Mouse (Mus musculus): ENCODE results near the gene Ncln.

The Ncln gene

DNA sequence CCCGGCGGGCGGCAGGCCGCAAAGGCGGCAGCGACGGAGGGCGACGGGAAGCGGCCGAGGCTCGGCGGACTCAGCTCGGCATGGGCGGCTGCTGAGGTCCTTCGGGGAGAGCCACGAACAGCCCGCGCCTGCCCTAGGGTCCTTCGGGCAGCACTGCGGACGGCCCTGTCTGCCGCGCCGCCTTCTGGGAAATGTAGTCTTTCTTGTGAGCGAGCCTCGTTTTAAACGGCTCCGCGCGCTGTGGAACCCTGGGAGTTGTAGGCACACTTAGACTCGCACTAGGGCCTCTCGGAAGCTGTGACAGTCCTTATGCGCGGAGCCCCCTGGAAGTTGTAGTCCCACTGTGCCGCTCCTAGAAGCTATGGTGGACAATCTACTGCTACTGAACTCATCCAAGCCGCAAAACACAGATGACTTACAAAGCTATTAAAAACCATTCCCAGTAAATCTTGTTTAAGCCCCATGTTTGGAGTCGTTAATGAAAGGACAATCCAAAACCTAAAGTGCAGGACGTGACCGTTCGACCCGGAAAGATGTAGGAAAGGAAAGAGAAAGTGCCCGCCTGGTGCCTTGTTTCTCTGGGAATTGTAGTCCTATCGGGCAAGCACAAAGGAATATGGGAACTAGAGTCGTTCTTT, at the start of gene Ncln:
TSS of gene Ncln (minus strand) at position 129 of the 638 bp plus-strand sequence.
- DNase-seq (ENCODE audit: low read depth, low spot score) = peak; percentile 98

- peak; percentile 97 for DNase-seq (ENCODE audit: low read depth, low spot score)
Observed at GRCm38 (mm10) chr10:81545161-81545747, 49.1 kb upstream of the Ncln start, which contains the start of gene Gna11. TSS of gene Gna11 (minus strand) at chr10:81545190.

DNA sequence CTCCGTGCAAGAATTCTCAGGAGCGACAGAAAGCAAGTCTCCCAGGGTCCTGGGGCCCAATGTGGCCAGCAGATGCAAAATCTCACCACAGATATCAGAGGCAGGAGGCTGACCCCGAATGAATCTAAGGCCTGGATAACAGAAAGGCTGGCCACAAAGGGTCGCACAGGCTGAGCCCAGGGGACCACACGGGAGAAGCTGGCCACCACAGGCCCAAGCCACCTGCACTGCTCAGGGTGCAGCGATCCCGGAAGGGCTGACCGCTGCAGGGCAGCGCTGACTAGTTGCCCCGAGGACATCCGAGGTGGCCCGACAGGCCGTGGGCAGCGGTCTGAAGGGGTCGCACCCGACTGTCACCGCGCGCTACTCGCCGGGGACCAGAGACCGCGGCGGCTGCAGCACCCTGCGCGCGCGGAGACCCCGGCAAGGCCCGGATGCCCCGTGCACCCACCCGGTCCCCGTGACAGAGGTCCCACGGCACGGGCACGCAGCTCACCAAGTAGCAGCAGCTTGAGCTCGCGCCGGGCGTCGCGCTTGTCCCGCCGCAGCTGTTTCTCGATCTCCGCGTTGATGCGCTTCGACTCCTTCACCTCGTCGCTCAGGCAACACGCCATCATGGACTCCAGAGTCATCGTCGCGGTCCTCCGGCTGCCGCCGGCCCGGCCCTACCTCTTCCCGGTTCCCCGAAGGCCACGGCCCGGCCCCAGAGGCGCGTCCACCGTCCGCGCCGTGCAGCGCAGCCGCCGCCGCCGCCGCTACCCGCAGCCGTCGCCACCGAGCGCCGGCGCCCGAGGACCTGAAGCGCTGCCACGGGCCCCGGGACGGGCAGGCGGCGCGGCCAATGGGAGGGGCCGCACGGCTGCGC, 48.3 kb upstream of the Ncln start:
- no peak for DNase-seq (ENCODE audit: low read depth, low spot score)

DNA sequence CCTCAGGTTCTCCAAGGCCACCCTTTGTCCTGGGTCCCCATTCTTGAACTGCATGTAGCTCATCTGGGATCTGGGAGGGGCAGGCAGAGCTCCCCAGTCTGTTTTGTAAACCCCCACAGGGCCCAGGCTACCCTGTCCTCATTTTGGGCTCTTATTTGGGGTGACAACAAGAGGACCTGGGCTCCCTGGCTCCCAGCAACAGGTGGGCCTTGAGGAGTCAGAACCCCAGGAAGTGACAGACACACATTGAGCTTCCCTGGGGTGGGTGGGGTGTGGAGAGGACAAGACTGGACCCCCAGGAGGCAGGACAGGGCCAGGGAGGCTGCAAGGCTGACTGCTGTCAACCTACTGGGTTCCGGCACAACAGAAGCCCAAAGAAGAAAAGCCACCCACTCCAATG, 47.4 kb upstream of the Ncln start:
- no peak for DNase-seq (ENCODE audit: low read depth, low spot score)

DNA sequence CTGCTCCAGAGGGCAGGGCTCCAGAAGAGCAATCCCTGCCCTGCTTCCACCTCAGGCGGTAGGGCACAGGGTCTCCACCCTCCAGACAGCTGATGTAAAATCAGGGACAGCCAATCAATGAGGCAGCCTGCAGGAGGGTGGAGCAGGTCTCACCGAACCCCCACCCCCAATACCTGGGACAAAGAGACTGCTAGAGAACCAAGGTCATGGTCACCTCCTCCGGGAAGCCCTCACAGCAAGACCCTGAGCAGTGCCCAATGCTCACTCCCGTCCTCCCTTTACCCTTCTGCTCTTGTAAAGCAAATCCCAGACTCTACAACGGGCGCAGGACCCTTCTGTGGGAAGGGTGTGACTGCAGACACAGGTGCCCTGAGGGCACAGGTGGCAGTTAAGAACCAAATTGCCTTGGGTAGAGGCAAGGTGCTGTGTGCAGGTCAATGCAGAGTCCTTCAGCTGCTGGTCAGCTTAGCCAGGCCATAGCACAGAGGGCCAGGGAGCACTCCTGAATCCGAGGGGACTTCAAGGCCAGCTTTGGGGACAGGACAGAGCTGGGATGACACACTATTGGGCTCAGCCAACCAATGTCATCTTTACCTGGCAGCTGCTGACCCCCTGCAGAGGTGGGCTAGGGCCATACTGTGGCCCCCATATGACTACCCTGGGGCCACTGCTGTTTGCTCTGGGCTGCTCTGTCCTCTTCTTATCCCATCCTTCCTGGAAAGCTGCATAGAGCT, 46.7 kb upstream of the Ncln start:
- DNase-seq (ENCODE audit: low read depth, low spot score) = no peak

DNA sequence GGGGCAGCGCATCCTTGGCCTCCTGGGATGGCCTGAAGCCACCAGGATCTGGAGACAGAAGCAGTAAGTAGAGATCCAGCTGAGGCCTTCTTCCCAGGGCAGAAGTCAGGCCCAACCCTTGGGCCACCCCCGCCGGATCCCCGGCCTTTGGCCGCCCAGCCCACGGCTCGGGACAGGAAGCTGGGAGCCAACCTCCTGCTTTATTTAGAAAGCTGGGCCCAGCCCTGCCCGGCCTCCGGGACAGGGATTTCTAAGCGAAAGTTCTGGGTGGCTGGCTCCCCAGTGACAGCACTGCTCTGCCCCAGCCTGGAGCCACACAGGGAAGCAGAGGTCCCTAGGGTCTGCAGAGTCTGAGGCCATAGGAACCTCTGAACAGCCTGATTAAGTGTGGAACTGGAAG, 45.6 kb upstream of the Ncln start:
- DNase-seq (ENCODE audit: low read depth, low spot score) = no peak

GRCm38 (mm10) chr10:81541363-81541762, 45.2 kb upstream of the Ncln start:
- no peak for DNase-seq (ENCODE audit: low read depth, low spot score)

GRCm38 (mm10) chr10:81538321-81539048, 42.3 kb upstream of the Ncln start:
- no peak for DNase-seq (ENCODE audit: low read depth, low spot score)

- DNase-seq (ENCODE audit: low read depth, low spot score) = no peak
Observed at GRCm38 (mm10) chr10:81537429-81537828, 41.2 kb upstream of the Ncln start.

DNA sequence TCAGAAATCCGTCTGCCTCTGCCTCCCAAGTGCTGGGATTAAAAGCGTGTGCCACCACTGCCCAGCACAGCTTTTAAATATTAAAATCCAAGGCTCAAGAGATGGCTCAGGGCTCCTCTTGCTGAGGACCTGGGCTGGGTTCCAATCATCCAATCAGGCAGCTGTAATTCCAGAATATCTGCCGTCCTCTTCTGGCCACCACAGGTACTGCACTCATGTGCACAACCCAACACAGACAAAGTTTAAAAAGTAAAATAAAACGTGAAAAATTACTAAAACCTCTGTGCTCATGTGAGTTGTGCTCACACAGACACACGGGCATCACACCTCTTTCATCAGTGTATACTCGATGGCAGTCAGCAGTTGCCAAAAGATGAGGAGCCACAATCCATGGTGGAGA, 40.5 kb upstream of the Ncln start:
- no peak for DNase-seq (ENCODE audit: low read depth, low spot score)

- no peak for DNase-seq (ENCODE audit: low read depth, low spot score)
Observed at GRCm38 (mm10) chr10:81534826-81535225, 38.6 kb upstream of the Ncln start.

GRCm38 (mm10) chr10:81526779-81527178, 30.6 kb upstream of the Ncln start:
- no peak for DNase-seq (ENCODE audit: low read depth, low spot score)

GRCm38 (mm10) chr10:81525017-81525694, 29.0 kb upstream of the Ncln start:
- no peak for DNase-seq (ENCODE audit: low read depth, low spot score)

GRCm38 (mm10) chr10:81524051-81524605, 27.9 kb upstream of the Ncln start, which contains the start of gene Gna15:
TSS of gene Gna15 (minus strand) at chr10:81524225.
- DNase-seq (ENCODE audit: low read depth, low spot score) = no peak

DNA sequence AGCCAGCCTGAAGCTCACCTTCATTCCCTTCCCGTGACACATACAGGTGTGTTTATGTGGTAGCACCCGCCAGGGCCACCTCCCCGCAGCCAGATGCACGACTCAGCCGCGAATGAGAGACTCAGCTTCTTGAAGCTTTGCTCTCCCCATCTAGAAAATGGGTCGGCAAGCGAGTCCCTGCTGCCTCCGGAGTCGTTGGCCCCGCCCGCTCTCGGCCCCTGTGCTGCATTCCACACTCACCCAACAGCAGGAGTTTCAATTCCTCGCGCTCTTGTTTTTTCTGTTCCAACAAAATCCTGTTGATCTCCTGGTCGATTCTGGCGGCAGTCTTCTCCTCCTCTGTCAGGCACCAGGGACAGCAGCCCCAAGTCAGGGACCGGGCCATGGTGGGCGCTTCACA, 27.4 kb upstream of the Ncln start:
- DNase-seq (ENCODE audit: low read depth, low spot score) = no peak

GRCm38 (mm10) chr10:81523142-81523541, 26.9 kb upstream of the Ncln start:
- no peak for DNase-seq (ENCODE audit: low read depth, low spot score)

- DNase-seq (ENCODE audit: low read depth, low spot score) = no peak
Observed at GRCm38 (mm10) chr10:81519978-81520365, 23.8 kb upstream of the Ncln start.

DNA sequence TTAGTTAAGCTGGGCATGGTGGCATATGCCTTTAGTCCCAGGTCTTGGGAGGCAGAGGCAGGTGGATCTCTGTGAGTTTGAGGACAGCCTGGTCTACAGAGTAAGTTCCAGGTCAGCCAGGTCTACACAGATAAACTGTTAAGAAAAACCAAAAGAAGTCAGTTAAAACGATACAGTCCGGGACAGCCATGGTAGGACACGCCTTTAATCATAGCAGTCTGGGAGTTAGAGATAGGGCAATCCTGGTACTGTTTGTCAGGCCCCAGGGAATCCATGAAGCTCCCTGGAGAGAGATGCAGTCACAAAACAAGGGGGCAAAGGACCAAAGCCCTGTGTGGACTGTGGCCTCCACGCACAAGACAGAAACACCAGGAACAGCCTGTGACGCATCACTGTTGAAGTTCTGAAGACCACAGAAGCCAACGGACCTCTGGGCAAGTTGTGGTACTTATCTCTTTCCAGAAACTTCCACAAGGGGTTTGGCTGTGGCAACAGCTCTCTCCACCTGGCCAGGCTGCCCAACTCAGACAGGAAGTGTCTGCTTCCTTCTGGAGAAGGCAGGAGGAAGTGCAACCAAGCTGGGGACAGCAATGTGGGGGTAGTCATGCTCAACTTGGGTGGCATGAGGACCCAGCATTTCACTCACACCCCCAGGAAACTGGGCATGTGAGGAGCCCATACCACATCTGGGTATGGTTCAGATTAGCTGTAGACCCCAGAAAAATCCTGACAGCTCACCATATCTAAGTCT, 23.2 kb upstream of the Ncln start:
- DNase-seq (ENCODE audit: low read depth, low spot score) = no peak

GRCm38 (mm10) chr10:81518546-81518945, 22.4 kb upstream of the Ncln start:
- DNase-seq (ENCODE audit: low read depth, low spot score) = no peak

- no peak for DNase-seq (ENCODE audit: low read depth, low spot score)
Observed at GRCm38 (mm10) chr10:81517227-81517626, 21.0 kb upstream of the Ncln start.
